Mouse (Mus musculus): Measurements from ENCODE around the gene Tmem214.
A peak's percentile ranks its signal among the peaks of the same experiment; 100 is the strongest.

DNA sequence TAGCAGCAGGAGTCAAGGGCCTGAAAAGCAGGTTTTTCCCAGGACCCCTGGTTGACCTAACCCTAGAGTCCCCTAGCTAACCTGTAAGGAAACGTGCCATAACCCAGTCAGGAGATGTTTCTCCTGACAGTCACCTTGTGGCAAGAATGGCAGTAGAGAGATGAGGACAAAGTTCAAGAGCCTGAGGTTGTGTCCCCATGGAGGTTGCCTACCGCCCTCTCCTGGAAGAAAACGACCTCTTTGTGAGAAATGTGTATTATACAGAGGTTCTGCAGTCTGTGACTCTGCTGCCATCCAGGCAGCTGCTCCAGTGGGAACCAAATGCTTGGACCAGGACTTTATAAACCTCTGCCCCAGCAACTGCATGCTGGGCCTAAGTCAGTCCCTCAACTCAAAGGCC lies 12.1 kb upstream of the Tmem214 start:
- TF ChIP-seq CTCF (IDR thresholded peaks at IDR 0.05; ENCODE audit: control insufficient read depth, insufficient read depth, low read length) (0 out of 2 replicates have a peak, but pooled peaks have one; percentile 14), POLR2A (IDR thresholded peaks at IDR 0.05; ENCODE audit: borderline replicate concordance, control insufficient read depth, low read depth, low read length) (no peak)
